Mouse (Mus musculus) olfactory bulb, adult 2 months (tissue): ENCODE results near the gene Ttll11.

Experiments
- CTCF ChIP-seq: fragments of 200-500 bp; IDR thresholded peaks from 2 replicates; pipeline ENCODE4 v1.5.1; 2012; ENCODE audit warnings: low read depth, mild to moderate bottlenecking, low read length, moderate library complexity; ENCODE audit not compliant: insufficient read depth
- POLR2A ChIP-seq: fragments of 200-500 bp; IDR thresholded peaks from 2 replicates; pipeline ENCODE4 v1.6.1; 2012; ENCODE audit warnings: mild to moderate bottlenecking, low read depth, low read length, moderate library complexity; ENCODE audit not compliant: insufficient read depth

- no peak for TF ChIP-seq CTCF
- no peak for TF ChIP-seq POLR2A
Observed at GRCm38 (mm10) chr2:35789362-35790326, 190.1 kb downstream of the Ttll11 start.
